Mouse (Mus musculus): Measurements from ENCODE around the gene Syt3.
A peak's percentile ranks its signal among the peaks of the same experiment; 100 is the strongest.

Gene Syt3

GRCm38 (mm10) chr7:44357531-44357930 is 26.4 kb upstream of the Syt3 start:
- peak; percentile 37 for DNase-seq

DNA sequence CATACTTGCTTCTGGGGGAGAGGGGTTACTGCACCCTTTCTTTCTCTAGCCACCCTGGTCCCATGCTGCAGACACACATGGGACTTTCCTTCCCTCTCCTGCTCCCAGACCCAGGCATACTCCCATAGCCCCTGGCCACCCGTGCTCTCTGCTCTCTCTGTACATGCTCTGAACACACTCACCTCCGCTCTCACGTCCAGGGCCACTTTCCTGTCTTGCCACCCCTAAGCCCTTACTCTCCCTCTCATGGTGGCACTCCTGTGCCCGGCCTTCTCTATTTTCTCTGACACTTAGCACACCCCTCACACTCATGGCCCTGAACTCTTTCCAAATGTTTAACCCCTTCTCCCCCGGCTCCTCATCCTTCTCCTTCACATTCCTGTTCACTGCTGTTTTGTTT is 25.9 kb upstream of the Syt3 start:
- no peak for DNase-seq

GRCm38 (mm10) chr7:44358886-44359654 is 24.8 kb upstream of the Syt3 start:
- peak; percentile 64 for DNase-seq

DNA sequence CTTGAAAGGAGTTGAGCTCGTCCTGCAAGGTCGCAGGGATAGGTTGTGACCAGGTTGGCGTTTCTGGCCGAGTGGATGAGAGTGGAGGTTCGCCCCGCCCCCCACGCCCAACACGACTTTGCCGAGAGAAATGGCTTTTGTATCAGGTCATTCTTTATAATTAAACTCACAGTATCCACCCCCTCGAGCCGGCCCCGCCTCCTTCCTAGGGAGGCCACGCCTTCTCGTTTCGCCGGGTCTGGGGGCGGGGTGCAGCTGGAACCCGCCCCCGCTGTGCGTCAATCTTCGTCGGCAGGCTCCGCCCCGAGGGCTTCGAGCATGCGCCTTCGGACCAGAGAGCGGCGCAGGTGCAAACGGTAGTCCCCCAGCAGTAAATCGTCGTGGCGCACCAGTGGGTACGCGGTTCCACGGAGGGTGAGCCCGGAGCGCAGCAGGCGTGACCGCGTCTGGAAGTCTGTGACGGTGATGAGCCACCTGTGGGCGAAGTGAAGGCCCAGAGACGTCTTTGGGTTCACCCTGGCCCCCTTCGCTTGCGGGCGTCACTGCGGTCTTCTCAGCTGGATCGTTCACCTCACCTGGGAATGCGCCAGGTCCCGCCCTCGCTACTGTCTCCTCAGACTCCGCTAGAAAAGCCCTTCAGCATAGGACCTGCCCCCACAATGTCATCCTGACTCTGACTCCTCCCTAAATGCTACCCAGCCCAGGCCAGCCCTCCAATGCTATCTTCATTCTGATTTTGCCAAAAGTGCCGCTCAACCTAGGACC is 23.8 kb upstream of the Syt3 start:
- DNase-seq = peak; percentile 95

DNA sequence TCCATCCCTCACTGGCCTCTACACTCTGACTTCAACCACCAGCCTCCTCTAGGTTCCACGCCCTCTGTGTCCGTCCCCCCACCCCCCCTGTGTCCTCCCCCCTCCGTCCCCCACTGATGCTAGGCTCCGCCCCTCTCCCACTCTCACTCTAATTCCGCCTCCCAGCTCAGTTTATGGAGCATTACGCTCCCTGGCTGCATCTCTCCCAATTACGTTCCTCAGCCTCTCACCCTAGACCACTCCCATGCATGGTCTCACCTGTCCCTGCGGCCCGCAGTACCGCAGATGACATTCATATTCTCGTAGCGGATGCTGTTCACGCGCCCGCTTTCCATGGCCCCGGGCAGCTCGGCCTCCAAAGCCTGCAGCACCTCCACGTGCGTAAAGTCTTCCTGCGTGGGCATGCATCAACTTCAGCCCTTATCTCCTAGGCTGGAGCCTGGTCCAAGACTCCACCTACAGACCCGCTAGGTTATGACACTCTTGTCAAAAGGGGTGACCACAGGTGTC is 23.1 kb upstream of the Syt3 start:
- no peak for DNase-seq

- no peak for DNase-seq
Measured at GRCm38 (mm10) chr7:44372678-44373077, 11.2 kb upstream of the Syt3 start.

DNA sequence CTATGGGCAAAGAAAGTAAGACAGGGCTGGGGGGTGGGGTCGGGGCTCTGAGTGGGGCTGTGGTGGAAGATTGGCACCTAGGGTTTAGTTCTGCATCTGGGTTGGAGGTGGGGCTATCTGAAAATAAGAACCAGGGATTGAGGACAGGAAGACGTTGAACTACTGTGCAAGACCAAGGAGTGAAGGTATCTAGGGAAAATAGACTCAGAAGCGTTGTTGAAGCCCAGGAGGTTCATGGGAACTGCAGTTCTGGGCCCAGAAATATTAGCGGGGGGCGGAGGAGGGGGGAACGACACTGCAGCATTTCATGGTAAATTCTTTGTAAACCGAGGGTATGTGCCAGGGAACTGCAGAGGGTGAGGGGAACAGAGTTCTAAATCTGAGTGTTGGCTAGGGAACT is 10.4 kb upstream of the Syt3 start:
- no peak for DNase-seq

- DNase-seq = peak; percentile 92
Measured at GRCm38 (mm10) chr7:44373889-44374652, 9.8 kb upstream of the Syt3 start.

DNA sequence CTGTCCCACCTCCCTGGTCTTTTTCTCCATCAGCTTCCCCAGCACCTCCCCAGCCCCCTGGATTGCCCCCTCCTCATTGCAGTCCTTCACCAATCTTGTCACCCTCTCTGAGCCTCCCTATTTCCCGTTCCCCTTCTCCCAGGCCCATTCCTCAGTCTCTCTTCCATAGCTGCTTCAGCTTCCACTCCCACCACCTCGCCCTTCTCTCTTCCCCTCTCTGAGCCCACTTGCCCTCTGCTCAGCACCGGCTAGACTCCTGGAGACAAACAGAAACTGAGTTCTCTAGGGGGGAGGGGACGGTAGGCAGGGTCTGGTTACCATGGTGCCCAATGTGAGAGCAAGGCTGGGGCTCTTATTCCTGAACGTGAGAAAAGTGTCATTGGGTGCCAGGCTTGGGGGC is 9.1 kb upstream of the Syt3 start:
- peak; percentile 73 for DNase-seq

DNA sequence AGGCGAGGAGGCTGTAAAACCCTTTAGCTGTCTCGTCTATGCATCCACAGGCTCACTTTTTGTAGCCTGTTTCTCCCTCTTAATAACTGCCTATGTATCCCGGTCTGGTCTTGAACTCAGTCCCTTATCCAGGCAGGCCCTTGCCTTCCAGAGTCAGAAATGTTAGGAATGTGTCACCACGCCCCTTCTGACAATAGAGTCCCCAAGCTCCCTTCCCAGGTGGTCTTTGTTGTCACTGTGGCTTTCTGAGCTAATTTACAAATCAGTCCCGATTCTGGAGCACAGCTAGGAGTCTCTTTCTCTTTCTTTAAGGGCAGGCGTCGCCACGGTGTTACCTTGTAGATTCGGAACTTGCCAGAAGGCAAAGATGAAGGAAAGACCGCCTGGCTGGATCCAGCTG is 8.7 kb upstream of the Syt3 start:
- peak; percentile 35 for DNase-seq

DNA sequence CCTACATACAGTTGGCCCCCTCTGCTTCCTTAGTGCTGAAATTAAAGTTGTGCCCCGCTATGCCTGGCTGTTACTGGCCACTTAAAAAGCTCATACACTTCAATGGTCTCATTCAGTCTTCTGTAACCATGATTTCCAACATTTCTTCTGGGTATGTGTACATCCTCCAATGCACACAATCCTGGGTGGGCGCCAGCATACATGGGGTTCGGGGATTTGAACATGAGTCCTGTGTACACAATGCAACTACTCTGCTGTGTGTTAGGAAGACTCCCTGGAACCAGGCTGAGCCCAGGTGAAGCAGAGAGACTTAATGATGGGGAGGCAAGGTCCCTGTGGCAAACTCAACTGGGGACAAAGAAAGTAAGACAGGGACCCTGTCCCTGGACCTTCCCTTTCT is 8.1 kb upstream of the Syt3 start:
- DNase-seq = no peak

- no peak for DNase-seq
Measured at GRCm38 (mm10) chr7:44378290-44378689, 5.6 kb upstream of the Syt3 start.

DNA sequence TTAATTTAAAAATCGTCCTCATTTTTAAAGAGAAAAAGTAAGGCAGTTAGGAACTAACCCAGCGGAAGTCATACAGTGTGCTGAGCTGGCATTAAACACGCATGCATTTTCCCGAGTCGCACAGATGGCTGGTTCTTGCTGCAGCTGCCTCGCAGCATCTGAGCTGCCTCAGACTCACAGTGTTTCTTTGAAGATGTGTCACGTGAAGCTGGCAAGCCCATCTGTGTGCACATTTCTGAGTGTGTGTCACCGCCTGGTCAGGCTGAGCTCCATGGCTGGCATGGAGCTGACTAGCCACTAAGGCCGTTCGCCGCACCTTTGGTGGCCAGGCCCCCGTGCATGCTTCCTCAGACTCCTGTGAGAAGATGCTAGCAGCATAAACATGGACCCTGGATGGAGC is 1.4 kb upstream of the Syt3 start:
- DNase-seq = no peak

- no peak for DNase-seq
Measured at GRCm38 (mm10) chr7:44384716-44385059, 786 bp downstream of the Syt3 start.

DNA sequence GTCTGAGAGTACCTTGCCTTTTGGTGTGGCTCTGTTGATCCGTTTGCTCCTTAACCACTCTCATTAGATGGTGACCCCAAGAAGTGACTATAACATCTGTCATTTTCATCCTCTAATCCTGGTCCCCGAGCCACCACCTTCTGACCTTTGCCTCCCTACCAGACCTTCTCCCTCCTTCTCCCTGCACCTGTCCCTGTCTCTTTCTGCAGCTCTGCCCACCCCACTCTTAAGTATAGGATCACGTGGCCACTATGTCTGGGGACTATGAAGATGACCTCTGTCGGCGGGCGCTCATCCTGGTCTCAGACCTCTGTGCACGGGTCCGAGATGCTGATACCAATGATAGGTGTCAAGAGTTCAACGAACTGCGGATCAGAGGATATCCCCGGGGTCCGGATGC is 1.8 kb downstream of the Syt3 start, which contains the start of gene 1700008O03Rik:
Gene 1700008O03Rik (minus strand): TSS at position 101 of the 400 bp plus-strand sequence.
- DNase-seq = no peak

- no peak for DNase-seq
Measured at GRCm38 (mm10) chr7:44391831-44392230, 7.9 kb downstream of the Syt3 start.

GRCm38 (mm10) chr7:44392341-44392740 is 8.4 kb downstream of the Syt3 start:
- no peak for DNase-seq

- DNase-seq = no peak
Measured at GRCm38 (mm10) chr7:44393284-44393683, 9.4 kb downstream of the Syt3 start.

DNA sequence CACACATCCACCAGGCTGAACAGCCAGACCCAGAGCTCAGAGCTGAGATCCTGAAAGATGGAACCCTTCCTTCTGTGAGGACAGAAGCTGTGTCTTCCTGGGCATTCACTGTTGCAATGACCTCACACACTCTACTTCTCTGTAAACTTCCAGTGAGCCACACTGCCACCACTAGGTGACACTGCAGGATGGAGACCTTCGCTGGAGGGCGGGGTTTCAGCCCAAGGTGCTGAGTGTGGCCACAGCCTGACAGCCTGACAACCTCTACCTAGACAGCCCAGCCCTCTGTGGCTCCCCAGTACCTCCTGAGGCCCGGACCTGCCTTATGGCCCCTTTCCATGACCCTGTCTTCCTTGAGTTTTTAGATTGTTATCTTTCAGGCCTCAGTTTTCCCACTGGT is 14.7 kb downstream of the Syt3 start:
- peak; percentile 72 for DNase-seq

DNA sequence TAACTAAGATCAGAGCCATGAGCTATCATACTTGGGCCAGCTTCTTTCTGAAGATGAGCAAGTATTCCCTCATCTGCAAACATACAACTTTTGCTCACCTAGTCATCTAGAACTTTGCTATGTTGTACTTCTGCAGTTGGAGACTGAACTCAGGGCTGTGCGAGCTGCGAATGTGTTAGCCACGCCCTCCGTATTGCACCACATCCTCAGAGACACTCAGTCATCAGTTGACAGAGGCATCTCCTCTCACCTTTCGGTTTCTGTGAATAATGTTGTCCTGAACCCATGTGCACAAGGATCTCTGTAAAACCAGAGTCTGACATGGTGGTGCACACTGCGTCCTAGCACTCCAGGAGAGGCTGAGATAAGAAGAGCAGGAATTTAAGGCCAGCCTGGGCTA is 17.8 kb downstream of the Syt3 start:
- DNase-seq = no peak

DNA sequence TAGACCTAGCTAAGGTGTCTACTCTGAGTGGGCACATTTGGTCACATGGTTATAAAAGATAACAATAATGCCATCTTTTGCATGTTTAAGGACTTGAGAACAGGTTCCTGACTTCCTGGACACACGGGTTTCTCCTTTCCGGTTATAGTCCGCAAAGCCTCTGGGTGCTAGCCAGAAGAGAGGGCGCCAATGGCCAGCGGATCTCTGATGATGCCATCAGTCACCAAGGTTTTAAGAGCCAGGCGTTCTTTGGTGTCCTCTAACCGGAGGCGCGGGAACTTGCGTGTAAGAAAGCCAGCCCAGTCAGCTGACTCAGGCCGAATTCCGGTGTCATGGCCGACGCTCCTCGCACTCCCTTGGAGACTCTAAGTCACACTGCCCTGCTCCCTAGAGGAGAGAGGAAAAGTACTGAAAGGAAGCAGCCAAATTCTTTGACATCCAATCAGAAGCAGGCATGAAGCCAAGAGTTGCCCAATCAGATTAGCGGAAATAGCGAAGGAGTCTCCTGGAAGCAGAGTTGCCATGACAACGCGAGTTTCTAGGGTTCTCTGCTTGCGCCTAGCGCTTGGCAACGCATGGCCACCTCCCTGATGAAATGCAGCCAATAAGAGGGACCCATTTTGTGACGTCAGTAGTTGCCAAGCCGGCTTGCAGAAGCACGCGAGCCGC is 21.6 kb downstream of the Syt3 start:
- peak; percentile 100 for DNase-seq

DNA sequence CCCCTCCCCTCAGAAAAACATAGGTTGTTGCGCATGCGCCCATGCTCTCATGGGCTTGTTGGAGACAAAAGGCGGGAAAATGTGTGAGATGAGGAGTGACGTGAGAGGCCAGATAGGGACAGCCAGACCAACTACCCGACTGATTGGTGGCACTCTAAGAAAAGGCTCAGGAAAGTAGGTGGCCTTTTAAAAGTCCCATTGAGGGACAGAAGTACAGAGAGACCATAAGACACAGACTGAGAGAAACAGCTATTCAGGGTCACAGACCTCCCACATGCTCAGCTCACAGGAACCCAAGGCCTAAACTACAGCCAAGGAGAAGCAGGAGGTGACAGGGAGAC is 22.1 kb downstream of the Syt3 start:
- no peak for DNase-seq

- no peak for DNase-seq
Measured at GRCm38 (mm10) chr7:44411144-44411543, 27.2 kb downstream of the Syt3 start.
